Mouse (Mus musculus) adrenal gland, postnatal 4 days (tissue): ENCODE results near the gene Tubg1. TPM values are rescaled to one million over a fixed set of nuclear protein-coding genes. Genes with fewer than 3 reads are reported as not detected.

ENCODE experiments used
- DNase-seq, 2 experiments: peaks; one replicate each; pipeline ENCODE4 v3.0.0; 2021 to 2022; ENCODE audit warnings: low spot score in 2 of 2, mixed read lengths in 2 of 2
- microRNA-seq: library from miRNA; unstranded; fragments of <30 nt; microRNA quantifications from one replicate; pipeline ENCODE4 v1.2.0, GENCODE M21; 2021
- total RNA-seq, 2 experiments: library from RNA; stranded (reverse); gene quantifications; 2 replicates each; pipeline ENCODE4 v1.2.3; 2021

Gene Tubg1
- total RNA-seq, 2 experiments from 2014 or later = 42.0 to 42.6 TPM

DNA sequence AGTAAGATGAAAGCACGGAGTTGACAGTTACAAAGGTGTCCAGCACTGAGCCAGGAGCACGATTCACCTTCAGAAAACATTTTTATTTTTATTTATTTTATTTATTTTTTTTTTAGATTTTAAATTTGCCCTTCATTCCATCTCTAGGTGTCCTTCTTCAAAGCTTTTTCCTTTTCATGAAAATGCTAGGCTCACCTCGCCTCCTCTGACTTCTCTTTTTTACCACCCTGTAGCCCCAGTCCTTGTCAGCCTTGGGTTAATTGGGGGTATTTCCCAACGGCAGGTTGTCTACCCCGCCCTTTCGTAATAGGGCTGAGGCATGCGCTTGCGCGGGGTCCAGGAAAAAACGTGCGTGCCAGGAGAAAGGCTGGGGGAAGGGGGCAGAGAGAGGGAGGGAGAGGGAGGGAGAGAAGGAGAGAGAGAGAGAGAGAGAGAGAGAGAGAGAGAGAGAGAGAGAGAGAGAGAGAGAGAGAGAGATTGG is 55.9 kb downstream of the Tubg1 start:
- no peak for DNase-seq

Small RNA genes within 50 kb of the gene (microRNA-seq; reads per million reads assigned to microRNA genes)
- not detected for gene Gm27626

Other genes starting within 250 kb of the Tubg1 start
- 10 to 100 TPM; 72.8 to 74.9 TPM for gene Stat3, start 180.4 kb upstream of the Tubg1 start, total RNA-seq
- 100 to 1,000 TPM; 294 to 319 TPM for gene Cavin1, start 149.1 kb upstream of the Tubg1 start, total RNA-seq
- 100 to 1,000 TPM; 103 to 106 TPM for gene Atp6v0a1, start 110.5 kb upstream of the Tubg1 start, total RNA-seq
- gene Naglu, start 49.9 kb upstream of the Tubg1 start, total RNA-seq = 10 to 100 TPM; 36.9 to 37.8 TPM
- gene Hsd17b1, start 41.5 kb upstream of the Tubg1 start, total RNA-seq = under 1 TPM; 0.50 to 0.62 TPM
- 10 to 100 TPM; 59.8 to 65.6 TPM for gene Coasy, start 37.4 kb upstream of the Tubg1 start, total RNA-seq
- gene Mlx, start 32.7 kb upstream of the Tubg1 start, total RNA-seq = 10 to 100 TPM; 27.3 to 27.5 TPM
- gene Psmc3ip, start 24.5 kb upstream of the Tubg1 start, total RNA-seq = 10 to 100 TPM; 10.3 to 11.9 TPM
- 10 to 100 TPM; 51.8 to 52.6 TPM for gene Retreg3, start within 50 bp of the Tubg1 start, total RNA-seq
- gene Tubg2, start 36.0 kb downstream of the Tubg1 start, total RNA-seq = 1 to 10 TPM; 7.7 to 8.1 TPM
- gene Cntnap1, start 50.6 kb downstream of the Tubg1 start, total RNA-seq = 1 to 10 TPM; 3.9 to 4.1 TPM
- gene Plekhh3, start 51.4 kb downstream of the Tubg1 start, total RNA-seq = 10 to 100 TPM; 26.9 to 30.7 TPM
- under 1 TPM in 1 of 2 experiments, not detected in 1; 0.22 TPM for gene Ccr10, start 55.5 kb downstream of the Tubg1 start, total RNA-seq
- gene Ezh1, start 106.5 kb downstream of the Tubg1 start, total RNA-seq = 10 to 100 TPM; 38.8 to 40.3 TPM
- gene Ramp2, start 126.1 kb downstream of the Tubg1 start, total RNA-seq = 10 to 100 TPM; 85.7 to 96.0 TPM
- gene Vps25, start 133.8 kb downstream of the Tubg1 start, total RNA-seq = 100 to 1,000 TPM; 106 to 111 TPM
- gene Wnk4, start 140.6 kb downstream of the Tubg1 start, total RNA-seq = 10 to 100 TPM in 1 of 2 experiments, 1 to 10 TPM in 1; 3.8 to 20.0 TPM
- gene Cntd1, start 159.1 kb downstream of the Tubg1 start, total RNA-seq = 1 to 10 TPM; 1.1 to 1.3 TPM
- gene Coa3, start 159.2 kb downstream of the Tubg1 start, total RNA-seq = 10 to 100 TPM; 62.9 to 67.1 TPM
- gene Becn1, start 182.3 kb downstream of the Tubg1 start, total RNA-seq = 100 to 1,000 TPM; 144 to 147 TPM
- gene Psme3, start 196.3 kb downstream of the Tubg1 start, total RNA-seq = 100 to 1,000 TPM; 122 to 124 TPM
- gene Aoc2, start 205.1 kb downstream of the Tubg1 start, total RNA-seq = 1 to 10 TPM; 7.3 to 7.7 TPM
- 10 to 100 TPM; 28.8 to 33.7 TPM for gene Aoc3, start 210.7 kb downstream of the Tubg1 start, total RNA-seq
- gene G6pc, start 247.6 kb downstream of the Tubg1 start, total RNA-seq = 10 to 100 TPM; 17.8 to 30.5 TPM